Mouse (Mus musculus) CH12.LX (cell line): ENCODE results near the gene Myo18a. TPM values are rescaled to one million over a fixed set of nuclear protein-coding genes. Genes with fewer than 3 reads are reported as not detected.

ENCODE experiments used
- DNase-seq: peaks from one replicate; pipeline ENCODE4 v3.0.0-alpha.2; 2013; ENCODE audit errors: extremely low read depth
- H3K27ac ChIP-seq: 2 replicates; pipeline ENCODE4 v1.5.1; 2012; ENCODE audit warnings: low read depth, mild to moderate bottlenecking, control low read depth, moderate library complexity; ENCODE audit not compliant: insufficient read depth
- H3K27me3 ChIP-seq: replicated peaks from 2 replicates; pipeline ENCODE3; 2012; ENCODE audit warnings: inconsistent platforms
- H3K36me3 ChIP-seq, 2 experiments: replicated peaks in 1 of 2; 2 replicates each; pipeline versions ENCODE3 to v1.6.1; 2012; ENCODE audit warnings: inconsistent platforms in 1 of 2, low read length in 1 of 2, mild to moderate bottlenecking in 1 of 2, mixed read lengths in 1 of 2, moderate library complexity in 1 of 2; ENCODE audit not compliant: control insufficient read depth in 1 of 2, insufficient read depth in 1 of 2
- H3K4me1 ChIP-seq, 2 experiments: 2 replicates each; pipeline ENCODE4 v1.6.1; 2012; ENCODE audit warnings: inconsistent platforms in 1 of 2, moderate library complexity in 1 of 2; ENCODE audit not compliant: insufficient read depth in 2 of 2, control insufficient read depth in 1 of 2
- H3K4me2 ChIP-seq: 2 replicates; pipeline ENCODE4 v1.6.1; 2012; ENCODE audit warnings: low read depth, mild to moderate bottlenecking, control low read depth; ENCODE audit not compliant: poor library complexity, insufficient read depth, severe bottlenecking
- H3K4me3 ChIP-seq, 3 experiments: fragments of 150-350 bp in 1 of 3; sonication (generic) in 1 of 3; replicated peaks in 1 of 3; 2 replicates each; pipeline versions ENCODE3 to v1.5.1; 2011 to 2012; ENCODE audit warnings: low read depth in 2 of 3, low read length in 2 of 3, mild to moderate bottlenecking in 2 of 3, moderate library complexity in 2 of 3, control low read depth in 1 of 3, improper control_type of control experiment in 1 of 3, inconsistent platforms in 1 of 3, mixed read lengths in 1 of 3; ENCODE audit not compliant: poor library complexity in 1 of 3
- H3K79me2 ChIP-seq: replicated peaks from 2 replicates; pipeline ENCODE4 v1.6.1; 2012; ENCODE audit warnings: mild to moderate bottlenecking, moderate library complexity; ENCODE audit not compliant: control insufficient read depth, poor library complexity, insufficient read depth, severe bottlenecking; ENCODE audit errors: extremely low read depth
- H3K9ac ChIP-seq: 2 replicates; pipeline ENCODE4 v1.6.1; 2012; ENCODE audit warnings: low read depth, mild to moderate bottlenecking, control low read depth, moderate library complexity; ENCODE audit not compliant: insufficient read depth
- H3K9me3 ChIP-seq: replicated peaks from 2 replicates; pipeline ENCODE3; 2012; ENCODE audit warnings: low read length, inconsistent platforms, mixed read lengths
- BHLHE40 ChIP-seq: IDR thresholded peaks from 2 replicates; pipeline ENCODE4 v1.6.1; 2011; ENCODE audit warnings: mild to moderate bottlenecking, low read depth, low read length, improper control_type of control experiment
- CHD1 ChIP-seq: IDR thresholded peaks from 2 replicates; pipeline ENCODE4 v1.6.1; 2012; ENCODE audit warnings: low read depth, low read length, improper control_type of control experiment, inconsistent platforms
- E2F4 ChIP-seq: IDR thresholded peaks from 2 replicates; pipeline ENCODE4 v1.6.1; 2011; ENCODE audit warnings: low read depth, low read length, improper control_type of control experiment; ENCODE audit not compliant: insufficient replicate concordance
- EP300 ChIP-seq: IDR thresholded peaks from 2 replicates; pipeline ENCODE4 v1.6.1; 2011; ENCODE audit warnings: low read length, improper control_type of control experiment
- ETS1 ChIP-seq: conservative IDR thresholded peaks from 2 replicates; pipeline ENCODE4 v1.6.1; 2012; ENCODE audit warnings: low read depth, mild to moderate bottlenecking, inconsistent platforms, low read length, improper control_type of control experiment, moderate library complexity
- HCFC1 ChIP-seq: IDR thresholded peaks from 2 replicates; pipeline ENCODE4 v1.6.1; 2012; ENCODE audit warnings: low read depth, mild to moderate bottlenecking, inconsistent platforms, low read length, improper control_type of control experiment
- KAT2A ChIP-seq: IDR thresholded peaks from 2 replicates; pipeline ENCODE4 v1.6.1; 2012; ENCODE audit warnings: low read length, improper control_type of control experiment, inconsistent platforms; ENCODE audit not compliant: insufficient replicate concordance
- MAFK ChIP-seq: IDR thresholded peaks from 2 replicates; pipeline ENCODE4 v1.6.1; 2011; ENCODE audit warnings: low read length, improper control_type of control experiment; ENCODE audit not compliant: insufficient replicate concordance
- MAX ChIP-seq: IDR thresholded peaks from 2 replicates; pipeline ENCODE4 v1.6.1; 2011; ENCODE audit warnings: low read length, improper control_type of control experiment
- MAZ ChIP-seq: IDR thresholded peaks from 2 replicates; pipeline ENCODE4 v1.6.1; 2012; ENCODE audit warnings: low read depth, mild to moderate bottlenecking, inconsistent platforms, low read length, improper control_type of control experiment, moderate library complexity
- MXI1 ChIP-seq: IDR thresholded peaks from 2 replicates; pipeline ENCODE4 v1.6.1; 2011; ENCODE audit warnings: mild to moderate bottlenecking, low read depth, low read length, improper control_type of control experiment
- MYC ChIP-seq: IDR thresholded peaks from 2 replicates; pipeline ENCODE4 v1.6.1; 2011; ENCODE audit warnings: low read depth, mild to moderate bottlenecking, improper control_type of control experiment, low read length
- NRF1 ChIP-seq: IDR thresholded peaks from 2 replicates; pipeline ENCODE4 v1.6.1; 2014; ENCODE audit warnings: low read depth, mild to moderate bottlenecking, inconsistent platforms, low read length, improper control_type of control experiment, moderate library complexity
- POLR2A ChIP-seq: IDR thresholded peaks from 2 replicates; pipeline ENCODE4 v1.6.1; 2011; ENCODE audit warnings: low read depth, mild to moderate bottlenecking, improper control_type of control experiment, low read length
- POLR2AphosphoS2 ChIP-seq: IDR thresholded peaks from 2 replicates; pipeline ENCODE4 v1.6.1; 2011; ENCODE audit warnings: low read depth, low read length, improper control_type of control experiment
- TBP ChIP-seq: conservative IDR thresholded peaks from 2 replicates; pipeline ENCODE4 v1.6.1; 2011; ENCODE audit warnings: low read depth, low read length, improper control_type of control experiment
- TCF12 ChIP-seq: IDR thresholded peaks from 2 replicates; pipeline ENCODE4 v1.6.1; 2014; ENCODE audit warnings: low read depth, mild to moderate bottlenecking, inconsistent platforms, low read length, improper control_type of control experiment
- USF1 ChIP-seq: IDR thresholded peaks from 2 replicates; pipeline ENCODE4 v1.6.1; 2014; ENCODE audit warnings: low read depth, mild to moderate bottlenecking, inconsistent platforms, low read length, improper control_type of control experiment
- USF2 ChIP-seq: conservative IDR thresholded peaks from 2 replicates; pipeline ENCODE4 v1.6.1; 2011; ENCODE audit warnings: low read depth, low read length, improper control_type of control experiment
- ZC3H11A ChIP-seq: IDR thresholded peaks from 2 replicates; pipeline ENCODE4 v1.6.1; 2012; ENCODE audit warnings: low read depth, mild to moderate bottlenecking, inconsistent platforms, low read length, improper control_type of control experiment
- ZMIZ1 ChIP-seq: IDR thresholded peaks from 2 replicates; pipeline ENCODE4 v1.6.1; 2012; ENCODE audit warnings: low read depth, mild to moderate bottlenecking, inconsistent platforms, low read length, improper control_type of control experiment
- dilution Hi-C: fragments of 300-500 bp; cut with MboI; formaldehyde crosslinking; loops from 2 replicates; pipeline ENCODE4 v1.14.3; 2020; ENCODE audit warnings: low sequenced_read_pairs; ENCODE audit not compliant: extremely low pct_unique_long_range_greater_than_20kb, extremely low pct_ligation_motif_present
- in situ Hi-C: fragments of 300-500 bp; cut with MboI; formaldehyde crosslinking; loops from 3 replicates; pipeline ENCODE4 v1.14.3; 2019; ENCODE audit warnings: low sequenced_read_pairs, low pct_ligation_motif_present, low pct_unique_long_range_greater_than_20kb, mixed read lengths
- polyA plus RNA-seq: library from polyadenylated mRNA; unstranded; fragments of >175 nt; gene quantifications from 2 replicates; pipeline ENCODE4 v1.2.1, GENCODE M21; 2012; ENCODE audit warnings: low read depth; ENCODE audit not compliant: insufficient read length
- total RNA-seq, 2 experiments: library from RNA; depleted of rRNA; stranded (reverse); fragments of 300-350 nt in 1 of 2; fragments of >200 nt in 1 of 2; gene quantifications; 2 replicates each; pipeline ENCODE4 v1.2.3; 2012 to 2014

Gene Myo18a
- total and polyA plus RNA-seq, 3 experiments, result 6.3 to 24.8 (median 16.8) TPM

- peaks cover 4 to 41% of the 10 kb centered on the region in 2 experiments; a peak in 3 of 4 replicates for H3K4me1 ChIP-seq
Measured at GRCm38 (mm10) chr11:77858589-77858988, 95.5 kb downstream of the Myo18a start.

GRCm38 (mm10) chr11:77860947-77861346, 97.9 kb downstream of the Myo18a start:
- DNase-seq, result no peak
- Histone ChIP-seq H3K4me1 (peaks cover 15 to 53% of the 10 kb centered on the region in 2 experiments), H3K79me2 (no peaks in the 10 kb centered on the region), H3K9ac (no peak overlapping the region), H3K4me2 (no peak overlapping the region), H3K36me3 (peaks cover 7 to 58% of the 10 kb centered on the region in 2 experiments), H3K4me3 (no peak overlapping the region)
- in situ Hi-C loops, result loop anchor here (5.0 kb wide), 1 partner anchor 34 kb away; no protein-coding TSS in a partner anchor
- TF ChIP-seq MAZ, result no peak
- TF ChIP-seq USF1, result no peak
- TF ChIP-seq ETS1, result no peak
- no peak for TF ChIP-seq EP300
- TF ChIP-seq MXI1, result no peak
- TF ChIP-seq KAT2A, result no peak
- TF ChIP-seq ZMIZ1, result no peak
- TF ChIP-seq USF2, result no peak
- TF ChIP-seq TBP, result no peak
- TF ChIP-seq BHLHE40, result no peak
- TF ChIP-seq NRF1, result no peak
- TF ChIP-seq HCFC1, result no peak
- no peak for TF ChIP-seq ZC3H11A
- no peak for TF ChIP-seq POLR2A
- no peak for TF ChIP-seq TCF12
- no peak for TF ChIP-seq E2F4
- TF ChIP-seq MAFK, result no peak
- TF ChIP-seq, all 38 proteins: peak for 0
- H3K27ac ChIP-seq, result no peak overlapping the region
- no peaks in the 10 kb centered on the region for H3K9me3 ChIP-seq
- dilution Hi-C loops, result no loop called here
- H3K27me3 ChIP-seq, result no peaks in the 10 kb centered on the region

More at GRCm38 (mm10) chr11:77858589-77858988, 95.5 kb downstream of the Myo18a start:
- Histone ChIP-seq H3K79me2 (no peaks in the 10 kb centered on the region), H3K27me3 (no peaks in the 10 kb centered on the region), H3K36me3 (peaks cover 15 to 81% of the 10 kb centered on the region in 2 experiments), H3K9me3 (no peaks in the 10 kb centered on the region), H3K27ac (no peak overlapping the region), H3K4me3 (no peak overlapping the region), H3K9ac (no peak overlapping the region), H3K4me2 (no peak overlapping the region)
- no peak for DNase-seq
- dilution Hi-C loops, result no loop called here
- TF ChIP-seq MYC (no peak), POLR2AphosphoS2 (no peak), MAX (no peak), ETS1 (no peak), TBP (no peak), CHD1 (no peak)
- in situ Hi-C loops, result no loop called here
